Mouse (Mus musculus) liver, embryonic 11.5 days (tissue): ENCODE measurements around the gene Pdxp. TPM values are rescaled to one million over a fixed set of nuclear protein-coding genes. Genes with fewer than 3 reads are reported as not detected.

ENCODE experiments used
- ATAC-seq: fragments of 200-750 bp; cut with Nextera tagmentation; replicated peaks from 2 replicates; pipeline ENCODE4 v1.8.0; 2017; ENCODE audit warnings: moderate number of reproducible peaks, mild to moderate bottlenecking, moderate TSS enrichment, moderate library complexity; ENCODE audit not compliant: low FRiP score
- DNase-seq: peaks from one replicate; pipeline ENCODE4 v3.0.0-alpha.2; 2017; ENCODE audit warnings: low spot score
- H3K27ac ChIP-seq: fragments of 300-500 bp; sonication (generic); 2 replicates; pipeline ENCODE4 v1.5.1; 2014; ENCODE audit warnings: mild to moderate bottlenecking, low read depth, low read length, control low read depth
- H3K27me3 ChIP-seq: fragments of 300-500 bp; sonication (generic); replicated peaks from 2 replicates; pipeline ENCODE4 v1.6.1; 2014; ENCODE audit warnings: low read length, mixed read lengths; ENCODE audit not compliant: control insufficient read depth, insufficient read depth
- H3K36me3 ChIP-seq: fragments of 300-500 bp; sonication (generic); 2 replicates; pipeline ENCODE4 v1.6.1; 2014; ENCODE audit warnings: mild to moderate bottlenecking, low read length, moderate library complexity, mixed read lengths; ENCODE audit not compliant: control insufficient read depth, insufficient read depth
- H3K4me1 ChIP-seq: fragments of 300-500 bp; sonication (generic); replicated peaks from 2 replicates; pipeline ENCODE4 v1.6.1; 2014; ENCODE audit warnings: low read length, mixed read lengths; ENCODE audit not compliant: control insufficient read depth, insufficient read depth
- H3K4me2 ChIP-seq: fragments of 300-500 bp; sonication (generic); 2 replicates; pipeline ENCODE4 v1.6.1; 2014; ENCODE audit warnings: mild to moderate bottlenecking, control low read depth, moderate library complexity
- H3K4me3 ChIP-seq: fragments of 300-500 bp; sonication (generic); 2 replicates; pipeline ENCODE4 v1.5.1; 2014; ENCODE audit warnings: low read depth, low read length, control low read depth
- H3K9ac ChIP-seq: fragments of 300-500 bp; sonication (generic); 2 replicates; pipeline ENCODE4 v1.6.1; 2014; ENCODE audit warnings: low read depth, low read length, control low read depth
- H3K9me3 ChIP-seq: fragments of 300-500 bp; sonication (generic); 2 replicates; pipeline ENCODE4 v1.6.1; 2016; ENCODE audit warnings: low read length, inconsistent platforms, mixed read lengths; ENCODE audit not compliant: control insufficient read depth
- whole genome bisulfite sequencing: fragments of 180-500 bp; shearing (Covaris S2); extraction: QIAGEN DNeasy Blood & Tissue Kit; methylation state at CpG from one replicate; pipeline ENCODE4 v1.1.7; 2014; 5-methylcytosine and 5-hydroxymethylcytosine counted together
- polyA plus RNA-seq: library from polyadenylated mRNA; unstranded; fragments of >200 nt; fragmentation: Nextera tagmentation; extraction: Ambion mirVana; gene quantifications from 2 replicates; pipeline ENCODE4 v1.2.1, GENCODE M21; 2014

The Pdxp gene
- polyA plus RNA-seq: 23.7 and 23.8 TPM in 2 replicates

DNA sequence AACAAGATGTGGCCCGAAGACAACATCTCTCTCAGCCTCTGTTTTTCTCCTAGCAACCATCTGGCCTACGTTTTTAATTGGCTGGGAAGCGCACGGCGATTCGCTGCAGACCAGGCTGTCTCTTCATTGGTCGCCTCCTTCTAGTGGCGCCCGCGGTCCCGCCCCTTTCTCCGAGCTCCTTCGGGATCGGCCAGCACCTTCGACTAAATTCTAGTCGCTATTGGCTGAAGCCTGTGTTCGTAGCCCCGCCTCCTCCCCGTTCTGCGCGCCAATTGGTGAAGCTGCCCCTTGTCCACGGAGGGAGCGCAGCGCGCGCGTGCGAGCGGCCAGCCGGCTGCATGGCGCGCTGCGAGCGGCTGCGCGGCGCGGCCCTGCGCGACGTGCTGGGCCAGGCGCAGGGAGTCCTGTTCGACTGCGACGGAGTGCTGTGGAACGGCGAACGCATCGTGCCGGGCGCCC is at the start of gene Pdxp:
Pdxp (plus strand) TSS at position 288 of the 459 bp plus-strand sequence.
- H3K9ac ChIP-seq: peak within 1 kb of the TSS; percentile 85
- H3K9me3 ChIP-seq: no peaks in the 10 kb centered on the region
- peak within 1 kb of the TSS; percentile 79 for H3K27ac ChIP-seq
- H3K4me2 ChIP-seq: peak within 1 kb of the TSS; percentile 100
- peak within 1 kb of the TSS; percentile 83 for H3K4me3 ChIP-seq
- DNase-seq (peak; percentile 95), ATAC-seq (peak; percentile 89)
- H3K27me3 ChIP-seq: no peaks in the 10 kb centered on the region
- peaks cover 25% of the 10 kb centered on the region for H3K36me3 ChIP-seq
- under 1% methylated on average over 51 of the region's 51 CpGs for WGBS
- peaks cover 29% of the 10 kb centered on the region for H3K4me1 ChIP-seq

DNA sequence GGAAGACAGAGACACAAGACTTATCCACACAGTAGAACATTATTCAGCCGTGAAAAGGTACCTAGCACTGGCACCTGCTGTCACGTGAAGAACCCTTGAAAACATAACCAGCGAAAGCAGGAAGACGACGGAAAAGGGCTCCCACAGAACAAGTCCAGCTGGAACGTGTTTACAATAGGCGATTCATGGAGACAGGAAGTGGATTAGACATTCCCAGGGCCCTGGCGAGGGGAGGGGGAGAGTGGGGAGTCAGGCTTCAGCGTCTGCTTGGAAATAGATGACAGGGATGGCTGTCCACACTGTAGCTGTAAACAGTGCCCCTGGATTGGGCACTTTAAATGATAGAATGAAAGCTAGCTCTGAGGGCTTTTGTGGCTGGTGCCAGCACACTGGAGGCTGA is 45.3 kb upstream of the Pdxp start:
- no peak overlapping the region for H3K4me2 ChIP-seq
- peak overlapping the region; percentile 66 for H3K27ac ChIP-seq
- H3K4me3 ChIP-seq: no peak overlapping the region
- ATAC-seq: no peak
- no peaks in the 10 kb centered on the region for H3K27me3 ChIP-seq
- 49% methylated on average over 9 of the region's 9 CpGs for WGBS
- no peaks in the 10 kb centered on the region for H3K36me3 ChIP-seq
- no peak overlapping the region for H3K9ac ChIP-seq
- no peak for DNase-seq
- no peaks in the 10 kb centered on the region; the same call in 1 of the 2 replicates for H3K4me1 ChIP-seq
- H3K9me3 ChIP-seq: no peaks in the 10 kb centered on the region

- H3K27me3 ChIP-seq: no peaks in the 10 kb centered on the region
- H3K9ac ChIP-seq: no peak overlapping the region
- peak overlapping the region; percentile 66 for H3K27ac ChIP-seq
- ATAC-seq (no peak), DNase-seq (no peak)
- H3K4me1 ChIP-seq: no peaks in the 10 kb centered on the region; the same call in 1 of the 2 replicates
- 70% methylated on average over 7 of the region's 7 CpGs for WGBS
- H3K4me2 ChIP-seq: no peak overlapping the region
- no peaks in the 10 kb centered on the region for H3K9me3 ChIP-seq
- no peaks in the 10 kb centered on the region for H3K36me3 ChIP-seq
- no peak overlapping the region for H3K4me3 ChIP-seq
Measured at GRCm38 (mm10) chr15:78868826-78869233, 44.9 kb upstream of the Pdxp start.

DNA sequence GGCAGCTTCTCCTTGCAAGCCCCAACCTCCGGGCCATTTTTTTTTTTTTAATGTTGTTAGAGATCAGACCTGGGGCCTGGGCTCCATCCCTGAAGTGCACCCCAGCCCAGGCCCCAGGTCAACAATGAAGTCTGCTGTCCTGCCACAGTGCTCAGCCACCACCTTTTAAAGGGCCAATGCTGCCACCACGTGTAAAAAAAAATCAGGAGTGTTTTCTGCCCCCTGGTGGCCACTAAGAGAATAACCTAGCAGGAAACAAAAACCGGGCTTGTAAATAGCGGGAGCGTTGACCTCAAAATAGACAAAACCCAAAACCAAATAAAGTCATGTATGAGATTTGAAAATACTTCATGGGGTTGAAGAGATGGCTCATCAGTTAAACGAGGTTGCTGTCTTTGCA is 43.9 kb upstream of the Pdxp start:
- Histone ChIP-seq H3K27me3 (no peaks in the 10 kb centered on the region), H3K4me2 (no peak overlapping the region), H3K9me3 (no peaks in the 10 kb centered on the region), H3K27ac (no peak overlapping the region), H3K9ac (no peak overlapping the region), H3K4me1 (no peaks in the 10 kb centered on the region), H3K36me3 (no peaks in the 10 kb centered on the region), H3K4me3 (no peak overlapping the region)
- DNase-seq (no peak), ATAC-seq (no peak)
- 21% methylated on average over 6 of the region's 6 CpGs for WGBS

GRCm38 (mm10) chr15:78872021-78872608 is 41.6 kb upstream of the Pdxp start:
- no peaks in the 10 kb centered on the region for H3K27me3 ChIP-seq
- H3K4me3 ChIP-seq: no peak overlapping the region
- H3K4me2 ChIP-seq: no peak overlapping the region
- no peak for DNase-seq
- H3K36me3 ChIP-seq: no peaks in the 10 kb centered on the region
- H3K27ac ChIP-seq: no peak overlapping the region
- peak overlapping the region; percentile 9 for H3K9ac ChIP-seq
- peaks cover 10% of the 10 kb centered on the region for H3K4me1 ChIP-seq
- no peak for ATAC-seq
- WGBS: 64% methylated on average over 5 of the region's 5 CpGs
- H3K9me3 ChIP-seq: no peaks in the 10 kb centered on the region

GRCm38 (mm10) chr15:78873803-78874435 is 39.8 kb upstream of the Pdxp start:
- WGBS: 61% methylated on average over 13 of the region's 13 CpGs
- ATAC-seq (no peak), DNase-seq (no peak)
- H3K4me2 ChIP-seq: no peak overlapping the region
- no peak overlapping the region for H3K27ac ChIP-seq
- H3K4me1 ChIP-seq: peaks cover 15% of the 10 kb centered on the region
- no peak overlapping the region for H3K9ac ChIP-seq
- H3K27me3 ChIP-seq: no peaks in the 10 kb centered on the region
- no peak overlapping the region for H3K4me3 ChIP-seq
- H3K36me3 ChIP-seq: no peaks in the 10 kb centered on the region
- H3K9me3 ChIP-seq: no peaks in the 10 kb centered on the region

- no peak for DNase-seq
- H3K9me3 ChIP-seq: no peaks in the 10 kb centered on the region
- H3K4me1 ChIP-seq: peaks cover 21% of the 10 kb centered on the region
- peak overlapping the region; percentile 95; the same call in 1 of the 2 replicates for H3K27ac ChIP-seq
- H3K4me2 ChIP-seq: no peak overlapping the region
- H3K36me3 ChIP-seq: peaks cover 2% of the 10 kb centered on the region; the same call in 1 of the 2 replicates
- no peak overlapping the region for H3K9ac ChIP-seq
- H3K27me3 ChIP-seq: no peaks in the 10 kb centered on the region
- 73% methylated on average over 8 of the region's 8 CpGs for WGBS
- ATAC-seq: no peak
- H3K4me3 ChIP-seq: no peak overlapping the region
Measured at GRCm38 (mm10) chr15:78874989-78875388, 38.7 kb upstream of the Pdxp start.

DNA sequence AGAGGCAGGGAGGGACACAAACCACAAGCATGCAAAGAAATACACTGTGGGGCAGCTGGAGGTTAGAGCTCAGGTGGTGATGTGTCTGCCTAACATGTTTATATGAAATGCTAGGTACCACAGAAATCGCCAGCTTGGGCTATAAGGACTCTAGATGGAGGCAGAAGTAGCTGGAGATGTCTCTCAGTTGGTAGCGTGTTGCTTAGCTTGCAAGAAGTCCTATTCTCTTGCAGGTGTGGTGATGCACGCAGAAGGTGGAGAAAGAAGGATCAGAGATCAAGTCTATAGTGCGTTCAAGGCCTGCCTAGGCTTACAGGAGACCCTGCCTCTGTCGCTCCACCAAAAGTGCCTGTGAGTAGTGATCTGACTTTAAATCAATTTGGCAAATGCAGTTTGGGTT is 38.2 kb upstream of the Pdxp start:
- WGBS: 84% methylated on average over 5 of the region's 5 CpGs
- Histone ChIP-seq H3K4me2 (peak overlapping the region; percentile 97), H3K9me3 (no peaks in the 10 kb centered on the region), H3K9ac (no peak overlapping the region), H3K36me3 (peaks cover 3% of the 10 kb centered on the region; the same call in 1 of the 2 replicates), H3K4me3 (peak overlapping the region; percentile 67; the same call in 1 of the 2 replicates), H3K27ac (peak overlapping the region; percentile 95), H3K4me1 (peaks cover 21% of the 10 kb centered on the region), H3K27me3 (no peaks in the 10 kb centered on the region)
- DNase-seq (no peak), ATAC-seq (no peak)
